Mouse (Mus musculus): ENCODE data around the gene Dnah3. TPM values are rescaled to one million over a fixed set of nuclear protein-coding genes. Genes with fewer than 3 reads are reported as not detected.

The Dnah3 gene
- polyA plus RNA-seq, 1 experiment from 2014 or later, result not detected

DNA sequence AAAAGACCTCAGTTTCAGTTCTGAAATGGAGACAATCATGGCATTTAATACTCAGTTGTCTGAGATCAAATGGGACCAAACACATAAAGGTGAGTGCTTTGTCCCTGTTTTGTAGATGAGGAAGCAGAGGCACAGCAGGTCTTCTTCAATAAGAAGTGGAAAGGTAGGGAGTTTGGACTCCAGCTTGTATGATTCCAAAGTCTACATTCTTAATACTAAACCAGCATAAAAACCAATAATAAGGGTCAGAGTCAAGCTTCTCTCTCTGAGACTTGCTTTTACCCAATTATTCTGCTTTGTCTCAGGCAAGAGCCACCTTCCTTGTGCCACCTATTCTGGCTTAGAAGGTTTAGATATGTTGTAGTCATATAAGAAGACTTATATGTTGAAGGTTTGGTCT lies 116.5 kb downstream of the Dnah3 start:
- Histone ChIP-seq H3K27me3 (replicated peaks; ENCODE audit: control insufficient read depth, insufficient read depth, low read length) (no peaks in the 10 kb centered on the region), H3K4me3 (ENCODE audit: low read depth, low read length) (no peak overlapping the region), H3K9me3 (ENCODE audit: control insufficient read depth) (no peaks in the 10 kb centered on the region), H3K4me2 (replicated peaks; ENCODE audit: low read depth) (no peak overlapping the region), H3K9ac (ENCODE audit: low read depth, low read length) (no peak overlapping the region), H3K36me3 (ENCODE audit: control insufficient read depth, insufficient read depth) (no peaks in the 10 kb centered on the region), H3K4me1 (replicated peaks; ENCODE audit: control insufficient read depth, insufficient read depth, low read length) (no peaks in the 10 kb centered on the region), H3K27ac (ENCODE audit: low read depth, low read length) (no peak overlapping the region)
- TF ChIP-seq CTCF (IDR thresholded peaks at IDR 0.05; ENCODE audit: low read depth), result no peak
- no peak for ATAC-seq

DNA sequence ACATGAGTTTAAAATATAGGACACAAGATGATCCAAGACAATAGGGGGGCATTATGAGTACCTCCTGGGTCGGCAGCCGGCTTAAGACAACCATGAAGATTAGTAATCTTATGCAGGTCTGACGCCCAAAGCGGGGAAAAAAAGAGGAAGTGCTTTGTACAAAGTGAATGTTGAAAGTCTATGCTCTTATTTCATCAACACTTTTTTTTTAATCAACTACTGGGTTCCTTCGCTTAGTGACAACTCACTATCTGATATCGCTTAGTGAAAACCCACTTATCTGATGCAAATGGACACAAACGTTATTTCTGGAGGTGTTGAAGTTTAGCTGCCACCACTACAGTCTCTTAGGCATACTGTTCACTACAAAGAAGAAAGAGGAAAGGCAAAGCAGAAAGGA lies 117.5 kb downstream of the Dnah3 start:
- H3K9me3 ChIP-seq (ENCODE audit: control insufficient read depth), result no peaks in the 10 kb centered on the region
- H3K4me1 ChIP-seq (replicated peaks; ENCODE audit: control insufficient read depth, insufficient read depth, low read length), result no peaks in the 10 kb centered on the region
- no peak overlapping the region for H3K9ac ChIP-seq (ENCODE audit: low read depth, low read length)
- no peak overlapping the region for H3K27ac ChIP-seq (ENCODE audit: low read depth, low read length)
- H3K27me3 ChIP-seq (replicated peaks; ENCODE audit: control insufficient read depth, insufficient read depth, low read length), result no peaks in the 10 kb centered on the region
- TF ChIP-seq CTCF (IDR thresholded peaks at IDR 0.05; ENCODE audit: low read depth), result no peak
- no peak overlapping the region for H3K4me2 ChIP-seq (replicated peaks; ENCODE audit: low read depth)
- WGBS, result 82% methylated on average over 7 of the region's 7 CpGs
- H3K4me3 ChIP-seq (ENCODE audit: low read depth, low read length), result no peak overlapping the region
- no peaks in the 10 kb centered on the region for H3K36me3 ChIP-seq (ENCODE audit: control insufficient read depth, insufficient read depth)
- ATAC-seq, result no peak

GRCm38 (mm10) chr7:119976256-119976655 lies 118.8 kb downstream of the Dnah3 start:
- H3K27me3 ChIP-seq (replicated peaks; ENCODE audit: control insufficient read depth, insufficient read depth, low read length), result no peaks in the 10 kb centered on the region
- TF ChIP-seq CTCF (IDR thresholded peaks at IDR 0.05; ENCODE audit: low read depth), result no peak
- H3K9ac ChIP-seq (ENCODE audit: low read depth, low read length), result no peak overlapping the region
- WGBS, result 75% methylated on average over 6 of the region's 6 CpGs
- H3K27ac ChIP-seq (ENCODE audit: low read depth, low read length), result no peak overlapping the region
- H3K9me3 ChIP-seq (ENCODE audit: control insufficient read depth), result no peaks in the 10 kb centered on the region
- H3K4me2 ChIP-seq (replicated peaks; ENCODE audit: low read depth), result no peak overlapping the region
- no peaks in the 10 kb centered on the region for H3K4me1 ChIP-seq (replicated peaks; ENCODE audit: control insufficient read depth, insufficient read depth, low read length)
- no peak overlapping the region for H3K4me3 ChIP-seq (ENCODE audit: low read depth, low read length)
- no peaks in the 10 kb centered on the region for H3K36me3 ChIP-seq (ENCODE audit: control insufficient read depth, insufficient read depth)
- no peak for ATAC-seq

- Histone ChIP-seq H3K9me3 (ENCODE audit: control insufficient read depth) (no peaks in the 10 kb centered on the region), H3K27me3 (replicated peaks; ENCODE audit: control insufficient read depth, insufficient read depth, low read length) (no peaks in the 10 kb centered on the region), H3K36me3 (ENCODE audit: control insufficient read depth, insufficient read depth) (no peaks in the 10 kb centered on the region), H3K4me1 (replicated peaks; ENCODE audit: control insufficient read depth, insufficient read depth, low read length) (no peaks in the 10 kb centered on the region), H3K27ac (ENCODE audit: low read depth, low read length) (no peak overlapping the region), H3K9ac (ENCODE audit: low read depth, low read length) (no peak overlapping the region), H3K4me2 (replicated peaks; ENCODE audit: low read depth) (no peak overlapping the region), H3K4me3 (ENCODE audit: low read depth, low read length) (no peak overlapping the region)
- WGBS, result 83% methylated on average over 5 of the region's 5 CpGs
- no peak for TF ChIP-seq CTCF (IDR thresholded peaks at IDR 0.05; ENCODE audit: low read depth)
- no peak for ATAC-seq
Observed at GRCm38 (mm10) chr7:119974214-119974613, 120.9 kb downstream of the Dnah3 start.

- no peak for TF ChIP-seq CTCF (IDR thresholded peaks at IDR 0.05; ENCODE audit: low read depth)
- Histone ChIP-seq H3K4me2 (replicated peaks; ENCODE audit: low read depth) (no peak overlapping the region), H3K4me1 (replicated peaks; ENCODE audit: control insufficient read depth, insufficient read depth, low read length) (no peaks in the 10 kb centered on the region; the same call in 1 of the 2 replicates), H3K27me3 (replicated peaks; ENCODE audit: control insufficient read depth, insufficient read depth, low read length) (no peaks in the 10 kb centered on the region), H3K9ac (ENCODE audit: low read depth, low read length) (no peak overlapping the region), H3K27ac (ENCODE audit: low read depth, low read length) (no peak overlapping the region), H3K4me3 (ENCODE audit: low read depth, low read length) (no peak overlapping the region), H3K36me3 (ENCODE audit: control insufficient read depth, insufficient read depth) (no peaks in the 10 kb centered on the region), H3K9me3 (ENCODE audit: control insufficient read depth) (no peaks in the 10 kb centered on the region)
- 53% methylated on average over 2 of the region's 2 CpGs for WGBS
- ATAC-seq, result no peak
Observed at GRCm38 (mm10) chr7:119969320-119969719, 125.8 kb downstream of the Dnah3 start.

DNA sequence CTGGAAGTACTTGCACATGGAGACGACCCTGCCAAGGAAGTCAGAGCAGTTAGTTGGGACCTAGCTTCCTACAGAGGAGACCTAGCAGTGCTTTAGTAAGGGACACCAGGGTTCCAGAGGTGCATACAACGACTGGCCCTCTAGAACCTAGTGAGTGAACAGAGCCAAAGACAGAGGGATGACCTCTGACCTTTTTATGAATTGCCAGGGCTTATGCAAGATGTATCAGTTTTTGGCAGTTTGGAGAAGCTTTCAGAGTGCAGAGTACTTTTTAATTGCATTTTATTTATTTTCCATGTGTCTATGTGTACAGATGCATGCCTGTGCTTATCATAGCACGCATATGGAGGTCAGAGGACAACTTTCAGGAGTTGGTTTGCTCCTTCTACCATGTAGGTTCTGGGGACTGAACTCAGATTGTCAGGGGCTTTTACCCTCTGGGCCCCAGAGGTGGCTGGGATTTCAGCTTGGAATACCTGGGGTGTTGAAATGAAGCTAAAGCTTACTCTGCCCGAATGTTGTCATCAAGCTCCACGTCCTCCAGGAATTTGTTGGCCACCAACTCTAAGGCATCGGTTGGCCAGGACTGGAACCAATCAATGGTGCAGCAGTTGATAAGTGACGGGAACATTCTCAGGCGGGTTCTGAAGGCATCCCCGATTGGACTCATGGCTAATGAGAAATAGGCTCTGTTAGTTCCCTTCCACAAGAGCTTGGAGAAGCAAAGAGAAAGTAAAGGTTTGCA lies 129.3 kb downstream of the Dnah3 start:
- no peak overlapping the region for H3K27ac ChIP-seq (ENCODE audit: low read depth, low read length)
- H3K4me2 ChIP-seq (replicated peaks; ENCODE audit: low read depth), result no peak overlapping the region
- H3K4me1 ChIP-seq (replicated peaks; ENCODE audit: control insufficient read depth, insufficient read depth, low read length), result no peaks in the 10 kb centered on the region; the same call in 1 of the 2 replicates
- no peaks in the 10 kb centered on the region for H3K36me3 ChIP-seq (ENCODE audit: control insufficient read depth, insufficient read depth)
- no peaks in the 10 kb centered on the region for H3K9me3 ChIP-seq (ENCODE audit: control insufficient read depth)
- no peak for ATAC-seq
- H3K27me3 ChIP-seq (replicated peaks; ENCODE audit: control insufficient read depth, insufficient read depth, low read length), result no peaks in the 10 kb centered on the region
- H3K4me3 ChIP-seq (ENCODE audit: low read depth, low read length), result no peak overlapping the region
- H3K9ac ChIP-seq (ENCODE audit: low read depth, low read length), result no peak overlapping the region
- 81% methylated on average over 9 of the region's 9 CpGs for WGBS
- TF ChIP-seq CTCF (IDR thresholded peaks at IDR 0.05; ENCODE audit: low read depth), result no peak

Data from intestine, postnatal 0 days (tissue).